Mouse (Mus musculus) heart, postnatal 0 days (tissue): ENCODE data around the gene Pcbp3. TPM values are rescaled to one million over a fixed set of nuclear protein-coding genes. Genes with fewer than 3 reads are reported as not detected.

Experiments
- ATAC-seq: fragments of 200-750 bp; cut with Nextera tagmentation; 2 replicates; pipeline ENCODE4 v1.8.0; 2017; ENCODE audit warnings: low read depth, moderate number of reproducible peaks, moderate library complexity; ENCODE audit not compliant: insufficient read depth
- DNase-seq: peaks from one replicate; pipeline ENCODE4 v3.0.0-alpha.2; 2016; ENCODE audit warnings: low spot score
- H3K27ac ChIP-seq: fragments of 300-500 bp; sonication (generic); 2 replicates; pipeline ENCODE4 v1.5.1; 2014; ENCODE audit warnings: low read depth, mild to moderate bottlenecking
- H3K27me3 ChIP-seq: fragments of 300-500 bp; sonication (generic); 2 replicates; pipeline ENCODE4 v1.6.1; 2014; ENCODE audit warnings: low read length, mixed read lengths; ENCODE audit not compliant: control insufficient read depth, insufficient read depth
- H3K36me3 ChIP-seq: fragments of 300-500 bp; sonication (generic); replicated peaks from 2 replicates; pipeline ENCODE4 v1.6.1; 2014; ENCODE audit warnings: low read length, mixed read lengths; ENCODE audit not compliant: control insufficient read depth, insufficient read depth
- H3K4me1 ChIP-seq: fragments of 300-500 bp; sonication (generic); 2 replicates; pipeline ENCODE4 v1.6.1; 2014; ENCODE audit warnings: antibody characterized with exemption; ENCODE audit not compliant: control insufficient read depth, insufficient read depth
- H3K4me2 ChIP-seq: fragments of 300-500 bp; sonication (generic); 2 replicates; pipeline ENCODE4 v1.6.1; 2014; ENCODE audit warnings: low read depth, mild to moderate bottlenecking, low read length, moderate library complexity
- H3K4me3 ChIP-seq: fragments of 300-500 bp; sonication (generic); 2 replicates; pipeline ENCODE4 v1.5.1; 2014; ENCODE audit warnings: low read depth, low read length
- H3K9ac ChIP-seq: fragments of 300-500 bp; sonication (generic); replicated peaks from 2 replicates; pipeline ENCODE4 v1.6.1; 2014; ENCODE audit warnings: low read depth, low read length, mixed read lengths
- H3K9me3 ChIP-seq: fragments of 300-500 bp; sonication (generic); replicated peaks from 2 replicates; pipeline ENCODE4 v1.6.1; 2016; ENCODE audit warnings: low read length; ENCODE audit not compliant: control insufficient read depth
- CTCF ChIP-seq: IDR thresholded peaks from 2 replicates; pipeline ENCODE4 v1.5.1; 2016; ENCODE audit warnings: antibody characterized with exemption, control low read depth, low read depth
- EP300 ChIP-seq: IDR thresholded peaks from 2 replicates; pipeline ENCODE4 v1.6.1; 2016; ENCODE audit warnings: antibody characterized with exemption, low read depth
- WGBS: fragments of 180-500 bp; shearing (Covaris S2); extraction: QIAGEN DNeasy Blood & Tissue Kit; methylation state at CpG from one replicate; pipeline ENCODE4 v1.1.7; 2014; 5-methylcytosine and 5-hydroxymethylcytosine counted together
- polyA plus RNA-seq: library from polyadenylated mRNA; unstranded; fragments of >200 nt; fragmentation: Nextera tagmentation; extraction: Ambion mirVana; gene quantifications from 2 replicates; pipeline ENCODE4 v1.2.1, GENCODE M21; 2015
- total RNA-seq: library from RNA; depleted of rRNA; stranded (reverse); fragments of >200 nt; gene quantifications from 2 replicates; pipeline ENCODE4 v1.2.3, GENCODE M21; 2014; ENCODE audit warnings: low replicate concordance

Gene Pcbp3
- total and polyA plus RNA-seq, 2 experiments from 2014 or later = 5.6 to 5.9 TPM

GRCm38 (mm10) chr10:76736764-76737163 lies 224.9 kb downstream of the Pcbp3 start:
- WGBS = 55% methylated on average over 8 of the region's 8 CpGs
- no peak for DNase-seq
- TF ChIP-seq CTCF (no peak), EP300 (no peak)
- H3K4me3 ChIP-seq = no peak overlapping the region
- no peaks in the 10 kb centered on the region for H3K36me3 ChIP-seq
- H3K27me3 ChIP-seq = no peaks in the 10 kb centered on the region
- no peak overlapping the region for H3K27ac ChIP-seq
- no peaks in the 10 kb centered on the region for H3K9me3 ChIP-seq
- no peak overlapping the region for H3K4me2 ChIP-seq
- no peak for ATAC-seq
- H3K9ac ChIP-seq = no peak overlapping the region
- H3K4me1 ChIP-seq = peaks cover 16% of the 10 kb centered on the region

GRCm38 (mm10) chr10:76734979-76735378 lies 226.7 kb downstream of the Pcbp3 start:
- Histone ChIP-seq H3K36me3 (no peaks in the 10 kb centered on the region), H3K9me3 (no peaks in the 10 kb centered on the region), H3K4me1 (peaks cover 16% of the 10 kb centered on the region), H3K4me3 (no peak overlapping the region), H3K9ac (no peak overlapping the region), H3K27me3 (no peaks in the 10 kb centered on the region), H3K27ac (no peak overlapping the region), H3K4me2 (no peak overlapping the region)
- TF ChIP-seq CTCF (peak; percentile 93), EP300 (no peak)
- 2% methylated on average over 4 of the region's 4 CpGs for WGBS
- peak; percentile 66 for DNase-seq
- peak; percentile 14; the same call in 1 of the 2 replicates for ATAC-seq

- DNase-seq = no peak
- Histone ChIP-seq H3K4me2 (peak overlapping the region; percentile 38), H3K4me3 (no peak overlapping the region; the same call in 1 of the 2 replicates), H3K4me1 (peaks cover 16% of the 10 kb centered on the region), H3K36me3 (no peaks in the 10 kb centered on the region), H3K9me3 (no peaks in the 10 kb centered on the region), H3K9ac (peak overlapping the region; percentile 48), H3K27ac (peak overlapping the region; percentile 73), H3K27me3 (no peaks in the 10 kb centered on the region)
- ATAC-seq = no peak
- TF ChIP-seq EP300 (no peak), CTCF (no peak)
- WGBS = 36% methylated on average over 3 of the region's 3 CpGs
Measured at GRCm38 (mm10) chr10:76733677-76734068, 228.0 kb downstream of the Pcbp3 start.

GRCm38 (mm10) chr10:76732881-76733676 lies 228.6 kb downstream of the Pcbp3 start:
- Histone ChIP-seq H3K9ac (peak overlapping the region; percentile 48), H3K9me3 (no peaks in the 10 kb centered on the region), H3K4me1 (peaks cover 16% of the 10 kb centered on the region), H3K27ac (peak overlapping the region; percentile 73), H3K36me3 (no peaks in the 10 kb centered on the region), H3K4me2 (peak overlapping the region; percentile 38), H3K4me3 (no peak overlapping the region; the same call in 1 of the 2 replicates), H3K27me3 (no peaks in the 10 kb centered on the region)
- ATAC-seq (peak; percentile 72), DNase-seq (peak; percentile 79)
- WGBS = 6% methylated on average over 17 of the region's 17 CpGs
- TF ChIP-seq EP300 = 0 out of 2 replicates have a peak, but pooled peaks have one; percentile 13
- peak; percentile 67 for TF ChIP-seq CTCF

GRCm38 (mm10) chr10:76732391-76732790 lies 229.3 kb downstream of the Pcbp3 start:
- TF ChIP-seq CTCF (no peak), EP300 (no peak)
- Histone ChIP-seq H3K27ac (peak overlapping the region; percentile 73), H3K4me2 (0 out of 2 replicates have a peak overlapping the region, but pooled peaks have one; percentile 38), H3K9me3 (no peaks in the 10 kb centered on the region), H3K27me3 (no peaks in the 10 kb centered on the region), H3K4me1 (peaks cover 16% of the 10 kb centered on the region), H3K9ac (no peak overlapping the region), H3K4me3 (no peak overlapping the region), H3K36me3 (no peaks in the 10 kb centered on the region)
- DNase-seq (no peak), ATAC-seq (no peak)
- WGBS = 56% methylated on average over 6 of the region's 6 CpGs
